Mouse (Mus musculus) embryonic facial prominence, embryonic 15.5 days (tissue): ENCODE data around the gene Dnm1. TPM values are rescaled to one million over a fixed set of nuclear protein-coding genes. Genes with fewer than 3 reads are reported as not detected.

Experiments used
- ATAC-seq: fragments of 200-750 bp; cut with Nextera tagmentation; 2 replicates; pipeline ENCODE4 v1.8.0; 2017; ENCODE audit warnings: low read depth, moderate TSS enrichment; ENCODE audit not compliant: insufficient number of reproducible peaks, low FRiP score, low TSS enrichment
- H3K27ac ChIP-seq: fragments of 300-500 bp; sonication (generic); replicated peaks from 2 replicates; pipeline ENCODE4 v1.5.1; 2015; ENCODE audit warnings: mild to moderate bottlenecking, inconsistent platforms
- H3K27me3 ChIP-seq: fragments of 300-500 bp; sonication (generic); 2 replicates; pipeline ENCODE4 v1.6.1; 2015; ENCODE audit warnings: inconsistent platforms
- H3K36me3 ChIP-seq: fragments of 300-500 bp; sonication (generic); 2 replicates; pipeline ENCODE4 v1.6.1; 2015; ENCODE audit warnings: mild to moderate bottlenecking, inconsistent platforms
- H3K4me1 ChIP-seq: fragments of 300-500 bp; sonication (generic); 2 replicates; pipeline ENCODE4 v1.6.1; 2015; ENCODE audit warnings: inconsistent platforms
- H3K4me2 ChIP-seq: fragments of 300-500 bp; sonication (generic); replicated peaks from 2 replicates; pipeline ENCODE4 v1.6.1; 2015; ENCODE audit warnings: mild to moderate bottlenecking, inconsistent platforms
- H3K4me3 ChIP-seq: fragments of 300-500 bp; sonication (generic); replicated peaks from 2 replicates; pipeline ENCODE4 v1.5.1; 2015; ENCODE audit warnings: mild to moderate bottlenecking, inconsistent platforms
- H3K9ac ChIP-seq: fragments of 300-500 bp; sonication (generic); 2 replicates; pipeline ENCODE4 v1.6.1; 2015; ENCODE audit warnings: inconsistent platforms
- H3K9me3 ChIP-seq: fragments of 300-500 bp; sonication (generic); replicated peaks from 2 replicates; pipeline ENCODE4 v1.6.1; 2016; ENCODE audit warnings: inconsistent platforms
- WGBS: fragments of 180-500 bp; shearing (Covaris S2); methylation state at CpG from one replicate; pipeline ENCODE4 v1.1.7; 2015; 5-methylcytosine and 5-hydroxymethylcytosine counted together
- polyA plus RNA-seq: library from polyadenylated mRNA; unstranded; fragments of >200 nt; fragmentation: Nextera tagmentation; extraction: Ambion mirVana; gene quantifications from 2 replicates; pipeline ENCODE4 v1.2.1, GENCODE M21; 2015

Dnm1 gene
- polyA plus RNA-seq, 1 experiment from 2014 or later: 30.7 TPM

DNA sequence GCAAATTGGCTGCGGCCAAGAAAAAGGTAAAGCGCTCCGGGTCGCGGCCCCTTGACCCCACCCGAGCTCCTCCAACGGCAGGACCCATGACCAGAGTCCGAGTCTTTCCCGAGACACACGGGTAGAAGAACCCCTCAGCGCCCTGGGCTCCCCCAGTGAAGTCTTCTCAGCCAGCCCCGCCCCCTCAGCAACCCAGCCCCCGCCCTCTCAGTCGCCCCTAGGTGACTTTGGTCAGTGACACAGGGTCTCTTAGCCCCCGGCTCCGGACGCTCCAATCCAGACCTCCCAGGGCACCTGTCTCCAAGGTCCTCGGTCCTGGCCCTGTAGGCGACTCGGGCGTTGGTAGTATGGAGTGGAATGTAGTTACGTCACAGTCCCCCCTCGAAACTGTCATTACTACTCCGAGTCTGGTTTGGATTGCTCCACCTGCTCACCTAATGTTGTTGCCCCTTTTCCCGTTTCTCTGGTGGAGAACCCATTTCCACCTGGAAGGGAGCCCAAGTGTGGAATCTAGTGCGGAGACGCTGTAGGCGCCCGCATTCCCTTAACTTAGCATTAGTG, 64.7 kb downstream of the Dnm1 start:
- peak; percentile 18 for ATAC-seq
- Histone ChIP-seq H3K4me1 (peaks cover 31% of the 10 kb centered on the region), H3K27me3 (no peaks in the 10 kb centered on the region), H3K4me3 (peak overlapping the region; percentile 82), H3K27ac (peak overlapping the region; percentile 78), H3K36me3 (peaks cover 39% of the 10 kb centered on the region), H3K9ac (peak overlapping the region; percentile 68), H3K9me3 (no peaks in the 10 kb centered on the region), H3K4me2 (peak overlapping the region; percentile 80)
- WGBS: under 1% methylated on average over 27 of the region's 29 CpGs

DNA sequence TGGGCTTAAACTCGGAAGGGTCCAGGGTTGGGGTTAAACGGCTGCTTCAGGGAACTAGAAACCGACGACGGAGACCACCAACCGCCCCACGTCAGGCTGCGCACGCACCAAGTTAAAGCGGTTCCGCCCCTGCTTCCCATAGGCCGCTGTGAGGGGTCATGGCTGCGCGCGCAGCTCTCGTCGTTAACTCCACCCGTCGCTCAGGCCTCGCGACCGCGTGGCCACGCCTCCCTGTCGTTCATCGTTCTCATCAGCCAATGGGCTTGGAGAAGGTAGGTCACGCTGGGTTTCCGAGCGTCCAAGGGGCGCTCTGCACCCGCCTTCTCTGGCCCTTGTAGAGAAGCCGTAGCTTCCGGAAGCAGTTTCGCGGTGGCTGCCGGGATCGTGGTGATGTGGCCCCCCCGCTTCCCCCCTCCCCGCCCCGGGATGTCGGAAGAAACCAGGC, 65.2 kb downstream of the Dnm1 start, which contains the start of gene Swi5:
Gene Swi5, minus strand, starts transcription at position 153 of the 445 bp plus-strand sequence.
- Histone ChIP-seq H3K9ac (peak within 1 kb of the TSS; percentile 87), H3K9me3 (no peaks in the 10 kb centered on the region), H3K36me3 (peaks cover 39% of the 10 kb centered on the region; the same call in 1 of the 2 replicates), H3K27ac (peak within 1 kb of the TSS; percentile 78), H3K4me1 (peaks cover 31% of the 10 kb centered on the region), H3K4me3 (peak within 1 kb of the TSS; percentile 82), H3K27me3 (no peaks in the 10 kb centered on the region), H3K4me2 (peak within 1 kb of the TSS; percentile 80)
- peak; percentile 99 for ATAC-seq
- WGBS: under 1% methylated on average over 40 of the region's 41 CpGs

DNA sequence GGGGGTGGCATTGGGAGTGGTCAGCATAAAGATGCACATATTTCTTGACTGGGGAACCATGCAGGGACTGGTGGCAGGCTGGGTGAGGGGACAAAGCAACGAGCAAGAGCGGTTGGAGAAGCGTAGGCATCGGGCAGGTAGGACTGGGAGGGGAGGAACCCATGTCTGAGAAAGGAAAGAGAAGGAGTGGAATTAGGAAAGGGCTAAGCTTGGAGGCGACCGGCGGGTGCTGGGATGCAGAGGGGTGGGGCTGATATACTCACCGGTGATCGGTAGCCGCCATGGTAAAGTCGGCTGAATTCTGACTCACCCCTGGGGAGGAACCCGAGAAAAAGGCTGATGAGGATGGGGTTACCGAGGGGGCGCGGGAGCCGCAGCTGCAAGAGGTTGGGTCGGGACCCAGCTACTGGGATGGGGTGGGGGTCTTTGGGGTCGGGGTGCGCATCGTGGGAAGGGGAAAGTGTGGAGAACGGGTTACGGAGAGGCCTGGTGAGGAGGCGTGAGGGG, 65.8 kb downstream of the Dnm1 start, which contains the start of gene Golga2:
Gene Golga2, plus strand, starts transcription at position 51 of the 507 bp plus-strand sequence.
- H3K9ac ChIP-seq: peak within 1 kb of the TSS; percentile 87
- no peaks in the 10 kb centered on the region for H3K9me3 ChIP-seq
- H3K4me3 ChIP-seq: peak within 1 kb of the TSS; percentile 82
- ATAC-seq: no peak; the same call in 1 of the 2 replicates
- H3K27ac ChIP-seq: peak within 1 kb of the TSS; percentile 78
- H3K27me3 ChIP-seq: no peaks in the 10 kb centered on the region
- peaks cover 39% of the 10 kb centered on the region for H3K36me3 ChIP-seq
- under 1% methylated on average over 21 of the region's 23 CpGs for WGBS
- H3K4me2 ChIP-seq: peak within 1 kb of the TSS; percentile 80
- peaks cover 31% of the 10 kb centered on the region for H3K4me1 ChIP-seq

DNA sequence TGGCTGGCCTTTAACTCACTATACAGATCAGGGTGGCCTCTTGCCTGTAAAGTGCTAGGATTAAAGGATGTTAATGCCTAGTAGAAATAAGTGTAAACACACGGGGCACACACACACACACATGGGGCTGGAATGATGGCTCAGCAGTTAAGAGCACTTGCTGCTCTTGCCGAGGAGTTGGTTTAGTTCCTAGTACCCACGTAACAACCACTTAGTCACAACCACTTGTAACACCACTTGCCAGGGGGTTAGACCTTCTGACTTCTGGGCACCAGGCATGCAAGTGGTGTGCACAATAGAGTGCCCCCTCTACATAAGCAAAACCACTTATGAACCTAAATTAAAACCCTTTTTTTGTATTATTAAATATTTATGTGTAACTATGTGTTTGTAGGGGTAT, 69.2 kb downstream of the Dnm1 start:
- no peak overlapping the region for H3K4me2 ChIP-seq
- no peaks in the 10 kb centered on the region for H3K9me3 ChIP-seq
- no peak for ATAC-seq
- no peak overlapping the region for H3K4me3 ChIP-seq
- WGBS: 83% methylated on average over 3 of the region's 3 CpGs
- no peak overlapping the region for H3K9ac ChIP-seq
- no peak overlapping the region for H3K27ac ChIP-seq
- peaks cover 12% of the 10 kb centered on the region for H3K4me1 ChIP-seq
- H3K27me3 ChIP-seq: no peaks in the 10 kb centered on the region
- peaks cover 66% of the 10 kb centered on the region for H3K36me3 ChIP-seq

DNA sequence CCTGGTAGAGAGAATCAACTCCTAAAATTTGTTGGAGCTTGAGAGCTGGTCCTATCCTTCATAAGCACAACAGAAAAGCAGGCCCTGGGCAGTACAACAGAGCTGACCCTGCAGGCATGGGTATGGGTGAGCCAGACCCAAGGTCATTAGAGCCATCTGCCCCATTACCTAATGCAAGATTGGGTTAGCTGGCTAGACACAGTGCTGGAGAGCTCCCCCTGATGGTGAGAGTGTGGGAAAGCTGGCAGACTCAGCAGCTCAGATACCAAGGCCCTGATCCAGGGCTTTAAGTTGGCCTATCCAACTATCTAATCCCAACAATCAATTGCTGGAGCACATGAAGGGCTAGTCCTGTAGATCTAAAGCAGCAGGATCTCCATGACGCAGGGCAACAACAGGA, 70.4 kb downstream of the Dnm1 start:
- peaks cover 11% of the 10 kb centered on the region for H3K4me1 ChIP-seq
- no peak overlapping the region for H3K27ac ChIP-seq
- no peak overlapping the region for H3K4me2 ChIP-seq
- no peak overlapping the region for H3K9ac ChIP-seq
- H3K36me3 ChIP-seq: peaks cover 79% of the 10 kb centered on the region
- 88% methylated on average over 1 of the region's 1 CpGs for WGBS
- no peak overlapping the region for H3K4me3 ChIP-seq
- H3K27me3 ChIP-seq: no peaks in the 10 kb centered on the region
- no peak for ATAC-seq
- no peaks in the 10 kb centered on the region for H3K9me3 ChIP-seq

DNA sequence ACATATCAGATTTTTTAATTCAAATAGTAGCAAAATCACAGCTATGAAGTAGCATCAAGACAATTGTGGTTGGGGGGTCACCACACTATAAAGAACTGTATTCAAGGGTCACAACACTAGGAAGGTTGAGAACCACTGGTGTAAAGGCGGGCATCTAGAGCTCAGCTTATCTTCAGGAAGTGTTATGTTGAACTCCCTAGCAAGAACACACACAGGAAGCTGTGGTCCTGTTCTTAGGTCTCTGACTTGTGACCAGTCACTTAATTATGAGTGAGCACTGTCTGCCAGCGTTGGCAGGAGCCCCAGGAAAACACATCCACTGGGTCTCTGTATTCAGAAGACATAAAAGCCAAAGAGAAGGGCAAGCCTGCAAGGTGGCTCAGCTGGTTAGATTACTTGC, 70.8 kb downstream of the Dnm1 start:
- no peak overlapping the region for H3K9ac ChIP-seq
- H3K27me3 ChIP-seq: no peaks in the 10 kb centered on the region
- H3K36me3 ChIP-seq: peaks cover 83% of the 10 kb centered on the region
- H3K4me1 ChIP-seq: peaks cover 11% of the 10 kb centered on the region
- no peak overlapping the region for H3K4me2 ChIP-seq
- H3K4me3 ChIP-seq: no peak overlapping the region
- ATAC-seq: no peak
- H3K27ac ChIP-seq: no peak overlapping the region
- no peaks in the 10 kb centered on the region for H3K9me3 ChIP-seq
- 83% methylated on average over 2 of the region's 2 CpGs for WGBS

DNA sequence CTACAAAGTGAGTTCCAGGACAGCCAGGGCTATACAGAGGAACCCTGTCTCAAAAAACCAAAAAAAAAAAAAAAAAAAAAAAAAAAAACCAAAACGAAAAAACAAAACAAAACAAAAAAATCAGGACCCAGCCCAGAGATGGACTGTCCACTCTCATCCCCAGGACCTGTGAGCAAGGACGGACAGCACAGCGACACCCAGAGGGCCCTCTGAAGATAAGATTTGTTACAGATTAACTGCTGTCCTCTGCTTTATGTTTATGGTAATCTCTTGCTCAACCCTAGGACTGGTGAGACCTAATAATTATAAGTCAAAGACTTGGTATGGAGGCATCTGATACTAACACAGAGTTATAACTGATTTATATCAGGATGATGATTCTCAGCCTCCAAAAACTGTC, 77.3 kb downstream of the Dnm1 start:
- Histone ChIP-seq H3K4me3 (no peak overlapping the region), H3K9ac (no peak overlapping the region), H3K36me3 (peaks cover 39% of the 10 kb centered on the region), H3K9me3 (no peaks in the 10 kb centered on the region), H3K27ac (no peak overlapping the region), H3K4me1 (no peaks in the 10 kb centered on the region), H3K4me2 (no peak overlapping the region), H3K27me3 (no peaks in the 10 kb centered on the region)
- ATAC-seq: no peak
- 75% methylated on average over 3 of the region's 3 CpGs for WGBS

DNA sequence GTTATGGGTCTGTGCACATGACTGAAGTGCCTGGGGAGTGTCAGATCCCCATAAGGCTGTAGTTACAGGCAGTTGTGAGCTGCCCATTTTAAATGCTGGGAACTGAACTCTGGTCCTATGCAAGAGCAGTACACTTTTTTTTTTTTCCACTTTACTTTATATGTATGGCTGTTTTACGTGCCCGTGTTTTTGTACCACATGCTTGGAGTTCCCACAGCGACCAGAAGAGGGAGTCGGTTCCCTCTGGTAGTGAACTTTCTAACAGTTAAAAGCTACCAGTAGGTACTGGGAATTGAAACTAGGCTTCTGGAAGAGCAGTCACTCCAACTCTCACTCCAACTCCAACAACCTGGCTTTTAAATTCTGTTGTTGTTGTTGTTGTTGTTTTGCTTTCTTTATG, 92.5 kb downstream of the Dnm1 start:
- H3K4me3 ChIP-seq: peak overlapping the region; percentile 90; the same call in 1 of the 2 replicates
- peak overlapping the region; percentile 11; the same call in 1 of the 2 replicates for H3K27ac ChIP-seq
- H3K9me3 ChIP-seq: no peaks in the 10 kb centered on the region
- peak overlapping the region; percentile 75; the same call in 1 of the 2 replicates for H3K4me2 ChIP-seq
- no peak for ATAC-seq
- 33% methylated on average over 4 of the region's 4 CpGs for WGBS
- H3K9ac ChIP-seq: no peak overlapping the region
- peaks cover 15% of the 10 kb centered on the region for H3K4me1 ChIP-seq
- peaks cover 30% of the 10 kb centered on the region for H3K36me3 ChIP-seq
- H3K27me3 ChIP-seq: no peaks in the 10 kb centered on the region

DNA sequence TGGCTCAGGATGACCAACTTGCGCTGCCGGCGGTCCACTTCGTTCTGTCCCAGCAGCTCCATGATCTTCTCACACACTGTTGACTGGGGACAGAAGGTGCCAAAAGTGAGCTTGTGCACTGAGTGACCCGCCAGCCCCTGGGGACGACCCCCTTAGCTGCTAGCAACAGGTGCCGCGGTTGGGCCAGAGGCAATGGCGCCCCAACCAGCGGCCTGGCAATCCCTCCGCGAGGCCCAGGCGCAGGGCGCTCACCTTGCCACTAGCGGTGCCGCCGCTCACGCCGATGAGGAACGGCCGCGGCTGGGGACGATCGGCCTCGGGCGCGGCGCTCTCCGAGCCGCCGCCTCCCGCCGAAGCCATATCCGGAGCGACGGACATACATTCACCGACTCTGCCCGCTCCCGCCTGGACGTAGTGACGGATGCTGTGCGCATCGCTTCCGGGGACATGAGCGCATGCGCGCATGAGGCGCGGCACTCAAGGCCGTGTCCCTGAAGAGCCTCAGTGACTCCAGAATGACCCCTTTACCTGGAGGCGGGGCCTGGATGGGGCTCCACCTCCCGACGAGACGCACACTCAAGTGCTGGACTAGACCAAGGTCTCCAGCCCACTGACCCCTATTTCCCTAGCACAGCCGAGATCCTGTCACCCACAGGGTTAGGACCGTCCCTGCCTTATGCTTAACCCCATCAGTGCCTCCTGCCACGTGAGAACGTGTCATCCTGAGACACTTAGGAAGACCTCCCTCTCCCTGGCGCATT, 93.3 kb downstream of the Dnm1 start, which contains the start of gene Uck1:
Gene Uck1, minus strand, starts transcription at position 503 of the 761 bp plus-strand sequence.
- no peaks in the 10 kb centered on the region for H3K27me3 ChIP-seq
- no peaks in the 10 kb centered on the region for H3K9me3 ChIP-seq
- H3K4me3 ChIP-seq: peak within 1 kb of the TSS; percentile 90
- WGBS: 1% methylated on average over 59 of the region's 59 CpGs
- H3K27ac ChIP-seq: peak within 1 kb of the TSS; percentile 65
- peak; percentile 88 for ATAC-seq
- H3K4me1 ChIP-seq: peaks cover 15% of the 10 kb centered on the region
- peak within 1 kb of the TSS; percentile 83 for H3K9ac ChIP-seq
- peak within 1 kb of the TSS; percentile 75 for H3K4me2 ChIP-seq
- H3K36me3 ChIP-seq: peaks cover 31% of the 10 kb centered on the region

DNA sequence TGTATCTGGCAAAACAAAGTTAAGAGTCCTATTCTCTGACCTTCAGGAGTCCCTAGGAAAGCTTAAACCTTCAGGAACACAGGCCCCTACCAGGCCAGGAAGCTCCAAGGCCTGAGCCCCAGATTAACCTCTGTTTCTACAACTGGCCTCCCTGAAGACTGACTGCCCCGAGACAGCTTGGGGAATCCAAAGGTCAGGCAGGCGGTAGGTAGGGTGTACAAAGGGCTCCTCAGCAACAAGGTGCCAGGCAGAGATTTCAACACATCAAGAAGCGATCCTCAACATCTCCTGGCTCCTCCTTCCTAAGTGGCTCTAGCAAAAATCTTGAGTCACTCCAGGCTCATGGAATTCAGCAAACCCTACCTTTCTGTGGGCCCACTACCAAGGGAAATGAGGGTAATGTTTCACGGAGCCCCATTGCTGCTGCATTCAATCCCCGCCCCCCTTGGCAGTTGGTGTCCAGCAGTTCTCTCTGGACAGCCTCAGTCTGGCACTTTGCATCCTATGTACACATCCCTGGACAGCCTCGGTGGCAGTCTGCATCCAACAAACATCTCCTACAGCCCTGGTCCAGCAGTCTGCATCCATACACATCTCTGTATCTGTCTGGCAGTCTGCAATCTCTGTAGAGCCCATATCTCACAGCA, 94.1 kb downstream of the Dnm1 start:
- no peaks in the 10 kb centered on the region for H3K27me3 ChIP-seq
- ATAC-seq: no peak
- H3K9ac ChIP-seq: peak overlapping the region; percentile 83
- WGBS: 55% methylated on average over 6 of the region's 6 CpGs
- H3K27ac ChIP-seq: 0 out of 2 replicates have a peak overlapping the region, but pooled peaks have one; percentile 65
- peaks cover 15% of the 10 kb centered on the region for H3K4me1 ChIP-seq
- H3K4me2 ChIP-seq: peak overlapping the region; percentile 75
- peaks cover 39% of the 10 kb centered on the region for H3K36me3 ChIP-seq
- H3K4me3 ChIP-seq: peak overlapping the region; percentile 90
- H3K9me3 ChIP-seq: no peaks in the 10 kb centered on the region
